Mouse (Mus musculus) right cerebral cortex, postnatal 36 days (tissue): ENCODE measurements around the gene Gm29094.
"Not testable (repeated sequence)": the region's sequence is repeated elsewhere in the genome, so short reads cannot be mapped to it uniquely, and the experiment has no call there.

Source experiments
- DNase-seq, 2 experiments: peaks; one replicate each; pipeline ENCODE4 v3.0.0; 2022; ENCODE audit warnings: low spot score in 2 of 2, mixed read lengths in 1 of 2

The Gm29094 gene

GRCm38 (mm10) chr9:89240516-89241019 lies 41.4 kb downstream of the Gm29094 start:
- DNase-seq = not testable (repeated sequence)

GRCm38 (mm10) chr9:89253400-89253799 lies 54.2 kb downstream of the Gm29094 start:
- no peak for DNase-seq

DNA sequence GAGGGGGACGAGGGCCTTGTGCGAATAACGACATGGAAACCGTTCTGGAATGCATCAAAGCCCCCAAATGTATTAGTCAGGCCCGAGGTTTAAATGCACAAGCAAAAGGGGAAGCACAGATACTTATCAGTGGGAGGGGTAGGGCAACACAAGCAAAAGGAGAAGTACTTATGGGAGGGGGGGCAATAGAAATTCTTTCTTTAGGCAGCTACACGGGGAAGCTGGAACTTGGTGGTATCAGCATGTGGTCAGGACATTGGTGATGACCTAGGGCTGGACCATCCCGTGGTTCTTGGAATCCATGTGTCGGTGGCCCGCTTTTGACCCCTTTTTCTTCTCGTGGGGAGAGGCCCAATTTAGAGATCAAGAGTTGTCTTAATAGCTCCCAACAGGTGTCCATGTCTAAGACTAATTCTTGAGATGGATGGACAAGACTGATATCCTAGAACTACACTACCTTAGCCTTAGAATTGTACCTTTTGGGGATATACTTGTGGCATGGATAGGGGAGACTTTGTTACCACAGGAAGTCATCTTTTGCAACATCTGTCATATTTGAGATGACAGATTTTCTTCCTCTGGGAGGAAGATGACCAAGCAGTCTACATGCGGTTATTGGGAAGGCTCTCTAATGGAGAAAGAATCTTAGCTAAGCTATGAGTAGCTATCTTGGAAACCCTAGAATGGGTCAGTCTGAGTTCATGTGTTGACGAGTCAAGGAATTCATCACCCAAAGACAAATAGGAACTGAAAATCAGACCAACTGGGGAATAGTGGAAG lies 57.6 kb downstream of the Gm29094 start:
- DNase-seq = no peak

DNA sequence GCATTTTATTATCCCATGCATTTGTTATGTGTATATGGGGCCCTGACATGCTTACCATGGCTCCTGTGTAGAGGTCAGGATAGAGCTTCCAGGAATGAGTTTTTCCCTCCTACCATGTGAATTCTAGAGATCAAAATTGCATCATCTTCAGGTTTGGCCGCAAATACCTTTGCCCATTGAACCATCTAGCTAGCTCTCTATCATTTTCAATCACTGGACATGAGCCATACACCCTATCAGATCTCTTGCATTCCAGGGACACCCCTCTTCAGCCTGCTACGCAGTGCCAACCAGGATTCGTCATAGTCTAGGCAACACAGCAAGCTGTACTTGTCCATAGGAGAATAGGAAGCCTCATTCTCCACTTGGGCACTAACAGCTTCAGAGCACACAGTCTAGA lies 64.8 kb downstream of the Gm29094 start:
- DNase-seq = no peak

- DNase-seq = no peak
Measured at GRCm38 (mm10) chr9:89264571-89264970, 65.4 kb downstream of the Gm29094 start.
